Mouse (Mus musculus): ENCODE measurements at regions not wholly inside any gene's neighbourhood (a gene's known extent, or its start where the extent isn't known, plus 50 kb on each side); places are given as distances from the start of the nearest gene placed in this dataset.
A peak's percentile ranks its signal among the peaks of the same experiment; 100 is the strongest.

GRCm38 (mm10) chr3:35688111-35688510 lies 65.8 kb upstream of the Atp11b start:
- DNase-seq (ENCODE audit: low spot score): no peak

- DNase-seq (ENCODE audit: low spot score): no peak
These were observed 65.1 kb upstream of the Atp11b start for GRCm38 (mm10) chr3:35688781-35689180.

DNA sequence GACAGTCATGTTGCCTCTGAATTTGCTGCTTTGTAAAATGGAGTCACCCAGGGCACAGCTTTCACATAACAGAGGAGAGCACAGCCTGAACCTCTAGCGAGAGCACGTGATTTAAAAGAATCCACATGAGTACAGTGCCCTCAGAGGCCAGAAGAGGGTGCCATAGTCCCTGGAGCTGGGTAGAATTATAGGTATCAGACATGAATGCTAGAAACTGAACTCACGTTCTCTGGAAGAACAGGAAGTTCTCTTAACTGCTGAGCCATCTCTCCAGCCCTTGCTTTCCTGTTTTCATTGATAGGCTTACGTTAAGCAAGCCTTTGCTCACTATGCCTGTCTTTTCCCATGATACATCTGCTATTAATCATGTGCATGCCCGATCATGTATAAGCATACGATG lies 60.9 kb upstream of the Atp11b start:
- peak; percentile 31 for DNase-seq (ENCODE audit: low spot score)

DNA sequence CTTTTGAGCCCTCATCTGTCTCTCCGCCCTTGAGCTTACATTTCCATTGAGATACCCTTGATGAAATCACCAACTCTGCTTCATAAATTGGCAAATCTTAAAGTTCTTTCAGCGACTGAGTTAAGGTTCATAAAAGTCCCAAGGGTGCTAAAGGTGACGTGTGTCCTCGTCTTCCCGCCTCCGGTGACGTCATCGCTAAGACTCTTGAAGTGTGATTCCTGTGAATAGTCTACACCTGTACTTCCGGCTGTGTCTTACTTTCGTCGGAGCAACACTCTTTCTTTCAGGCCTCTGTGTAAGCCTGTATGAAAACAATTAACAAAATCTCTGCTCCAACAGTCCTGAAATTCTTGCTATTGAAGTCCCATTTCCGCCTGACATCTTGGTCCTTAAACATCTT lies 60.4 kb upstream of the Atp11b start:
- no peak for DNase-seq (ENCODE audit: low spot score)

DNA sequence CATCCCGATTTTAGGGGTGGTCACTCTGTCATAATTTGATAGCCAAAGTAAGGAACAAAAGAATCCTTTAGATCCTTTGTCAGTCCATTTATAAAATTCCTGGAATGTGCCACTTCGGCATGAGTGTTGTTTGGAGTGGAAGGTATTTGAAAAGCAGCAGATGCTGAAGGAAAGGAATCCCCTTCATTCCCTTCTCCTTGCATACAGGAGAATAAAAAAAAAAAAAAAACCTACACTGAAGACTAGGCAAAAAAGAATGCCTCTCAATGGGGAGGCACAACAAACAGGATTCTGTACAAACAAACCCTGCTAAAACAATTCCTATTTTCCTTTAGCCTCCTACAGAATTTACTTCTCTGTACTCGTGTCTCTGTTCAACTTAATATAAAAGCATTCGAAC lies 59.7 kb upstream of the Atp11b start:
- no peak for DNase-seq (ENCODE audit: low spot score)

GRCm38 (mm10) chr3:35695859-35696258 lies 58.0 kb upstream of the Atp11b start:
- DNase-seq (ENCODE audit: low spot score): no peak

GRCm38 (mm10) chr3:35699266-35699665 lies 54.6 kb upstream of the Atp11b start:
- no peak for DNase-seq (ENCODE audit: low spot score)

DNA sequence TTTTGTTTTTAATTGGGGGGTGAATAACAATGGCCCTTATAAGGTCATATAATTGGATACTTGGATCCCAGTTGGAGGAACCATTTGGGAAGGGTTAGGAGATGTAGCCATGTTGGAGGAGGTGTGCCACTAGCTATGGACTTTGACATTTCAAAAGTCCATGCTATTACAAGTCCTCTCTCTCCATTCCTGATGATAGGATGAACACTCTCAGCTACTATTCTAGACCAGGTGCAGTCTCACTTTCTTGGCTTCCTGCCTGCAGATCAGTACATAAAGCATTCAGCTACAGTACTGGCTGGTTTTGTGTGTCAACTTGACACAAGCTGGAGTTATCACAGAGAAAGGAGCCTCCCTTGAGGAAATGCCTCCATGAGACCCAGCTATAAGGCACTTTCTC lies 53.9 kb upstream of the Atp11b start:
- no peak for DNase-seq (ENCODE audit: low spot score)

DNA sequence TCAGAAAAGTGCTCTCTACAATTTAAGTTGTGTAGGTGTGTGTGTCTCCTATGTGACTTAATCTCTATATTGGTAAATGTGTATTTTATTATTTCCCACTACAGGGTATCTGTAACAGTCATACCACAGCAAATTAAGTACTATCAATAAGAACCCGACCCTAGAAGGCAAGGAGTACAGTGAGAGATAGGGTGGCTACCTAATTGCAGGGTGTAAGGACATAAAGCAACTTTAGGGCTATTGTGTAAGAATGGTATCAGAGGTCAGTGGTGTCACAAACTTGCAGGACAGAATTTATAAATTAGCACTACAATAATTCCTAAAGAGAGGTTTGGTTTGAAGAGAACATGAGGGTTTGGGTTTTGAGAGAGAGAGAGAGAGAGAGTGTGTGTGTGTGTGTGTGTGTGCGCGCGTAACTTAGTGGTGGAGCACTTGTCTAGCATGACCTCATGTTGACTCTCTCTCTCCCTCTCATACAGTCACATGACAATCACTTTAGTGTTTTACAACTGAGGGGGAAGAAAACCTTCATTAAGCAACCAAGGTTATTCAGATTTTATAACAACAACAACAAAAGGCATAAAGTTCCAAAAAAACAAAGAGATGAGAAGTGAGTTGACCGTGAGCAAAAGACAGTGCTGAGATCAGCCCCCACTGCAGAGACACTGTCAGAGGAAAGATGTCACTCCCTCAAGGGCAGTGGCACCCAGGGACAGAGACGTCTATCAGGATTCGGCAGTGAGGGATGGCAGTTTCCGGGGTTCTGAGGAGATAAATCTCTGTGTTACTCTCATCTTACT lies 50.2 kb upstream of the Atp11b start:
- DNase-seq (ENCODE audit: low spot score): no peak

Data from testis, postnatal 14 days (tissue).